Mouse (Mus musculus): ENCODE measurements around the gene Eda. TPM values are rescaled to one million over a fixed set of nuclear protein-coding genes. Genes with fewer than 3 reads are reported as not detected.

The Eda gene
- polyA plus RNA-seq (2015; fragmentation: Nextera tagmentation; extraction: Ambion mirVana): 2.8 and 3.2 TPM in 2 replicates

- Histone ChIP-seq H3K4me3 (peak within 1 kb of the TSS; percentile 64), H3K4me1 (replicated peaks) (no peaks in the 10 kb centered on the region), H3K36me3 (no peaks in the 10 kb centered on the region), H3K9ac (peak within 1 kb of the TSS; percentile 59), H3K4me2 (peak within 1 kb of the TSS; percentile 92), H3K27ac (peak within 1 kb of the TSS; percentile 53), H3K27me3 (no peaks in the 10 kb centered on the region), H3K9me3 (replicated peaks) (no peaks in the 10 kb centered on the region)
- WGBS: 21% methylated on average over 45 of the region's 49 CpGs
- ATAC-seq (replicated peaks; ENCODE audit: insufficient number of reproducible peaks, insufficient read depth, low FRiP score, low read depth): peak; percentile 96
Measured at GRCm38 (mm10) chrX:99975250-99975984, at the start of gene Eda. TSS of gene Eda (plus strand) at chrX:99975606.

DNA sequence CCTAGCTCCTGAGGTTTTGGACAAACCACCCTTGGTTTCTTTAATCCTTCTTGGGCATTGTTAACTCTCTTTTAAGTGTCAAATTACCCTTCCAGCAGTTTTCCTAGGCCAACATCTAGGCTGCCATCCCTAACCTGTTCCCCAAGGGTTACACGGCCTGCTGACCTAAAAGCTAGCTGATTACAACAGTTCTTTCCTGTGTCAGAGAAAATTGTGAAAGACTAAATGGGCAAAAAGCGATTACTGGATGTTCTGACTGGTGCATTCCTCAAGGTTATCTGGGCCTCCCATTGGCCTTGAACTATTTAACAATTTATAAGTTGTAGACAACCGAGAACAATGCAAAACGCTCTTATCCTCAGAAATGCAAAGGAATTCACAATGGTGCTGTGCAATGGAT lies 14.4 kb upstream of the Eda start:
- no peaks in the 10 kb centered on the region for H3K4me1 ChIP-seq (replicated peaks)
- no peaks in the 10 kb centered on the region for H3K9me3 ChIP-seq (replicated peaks)
- no peak overlapping the region for H3K4me3 ChIP-seq
- H3K27me3 ChIP-seq: no peaks in the 10 kb centered on the region; the same call in 1 of the 2 replicates
- no peak for ATAC-seq (replicated peaks; ENCODE audit: insufficient number of reproducible peaks, insufficient read depth, low FRiP score, low read depth)
- H3K4me2 ChIP-seq: no peak overlapping the region
- no peak overlapping the region for H3K9ac ChIP-seq
- WGBS: 62% methylated on average over 4 of the region's 4 CpGs
- H3K36me3 ChIP-seq: no peaks in the 10 kb centered on the region
- H3K27ac ChIP-seq: no peak overlapping the region

GRCm38 (mm10) chrX:99970111-99970510 lies 5.3 kb upstream of the Eda start:
- H3K9me3 ChIP-seq (replicated peaks): no peaks in the 10 kb centered on the region
- no peak overlapping the region for H3K27ac ChIP-seq
- no peaks in the 10 kb centered on the region for H3K4me1 ChIP-seq (replicated peaks)
- H3K9ac ChIP-seq: no peak overlapping the region
- H3K27me3 ChIP-seq: no peaks in the 10 kb centered on the region
- H3K36me3 ChIP-seq: no peaks in the 10 kb centered on the region
- ATAC-seq (replicated peaks; ENCODE audit: insufficient number of reproducible peaks, insufficient read depth, low FRiP score, low read depth): no peak
- no peak overlapping the region for H3K4me3 ChIP-seq
- 79% methylated on average over 1 of the region's 1 CpGs for WGBS
- no peak overlapping the region for H3K4me2 ChIP-seq

GRCm38 (mm10) chrX:99974381-99974780 lies 1.0 kb upstream of the Eda start:
- Histone ChIP-seq H3K9ac (no peak overlapping the region), H3K4me3 (no peak overlapping the region), H3K4me2 (peak overlapping the region; percentile 92; the same call in 1 of the 2 replicates), H3K27me3 (no peaks in the 10 kb centered on the region), H3K27ac (no peak overlapping the region), H3K36me3 (no peaks in the 10 kb centered on the region), H3K9me3 (replicated peaks) (no peaks in the 10 kb centered on the region), H3K4me1 (replicated peaks) (no peaks in the 10 kb centered on the region)
- 46% methylated on average over 3 of the region's 3 CpGs for WGBS
- ATAC-seq (replicated peaks; ENCODE audit: insufficient number of reproducible peaks, insufficient read depth, low FRiP score, low read depth): no peak

DNA sequence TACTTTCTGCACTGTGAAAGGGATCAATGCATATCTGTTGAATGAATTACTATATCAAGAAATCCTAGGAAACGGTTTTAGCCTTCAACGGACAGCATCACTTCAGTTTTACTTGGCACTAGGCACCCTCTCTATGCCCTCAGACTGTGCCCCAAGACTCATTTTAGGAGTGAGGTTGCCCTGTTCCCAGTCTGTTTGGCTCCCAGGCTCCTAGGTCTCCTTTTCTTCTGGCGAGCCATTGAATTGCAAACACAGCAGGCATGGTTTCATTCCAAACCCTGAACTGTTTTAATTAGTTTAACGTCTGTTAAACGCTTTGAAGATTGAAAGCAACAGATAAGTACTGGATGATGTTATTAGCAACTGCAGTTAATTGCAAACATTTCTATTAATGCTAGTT lies 603 bp upstream of the Eda start:
- WGBS: 26% methylated on average over 5 of the region's 5 CpGs
- no peaks in the 10 kb centered on the region for H3K4me1 ChIP-seq (replicated peaks)
- H3K4me2 ChIP-seq: peak overlapping the region; percentile 92
- H3K9ac ChIP-seq: no peak overlapping the region
- no peak for ATAC-seq (replicated peaks; ENCODE audit: insufficient number of reproducible peaks, insufficient read depth, low FRiP score, low read depth)
- no peak overlapping the region for H3K27ac ChIP-seq
- no peaks in the 10 kb centered on the region for H3K36me3 ChIP-seq
- H3K27me3 ChIP-seq: no peaks in the 10 kb centered on the region
- H3K4me3 ChIP-seq: peak overlapping the region; percentile 64
- H3K9me3 ChIP-seq (replicated peaks): no peaks in the 10 kb centered on the region

GRCm38 (mm10) chrX:99975985-99976924 lies 849 bp downstream of the Eda start:
- Histone ChIP-seq H3K27me3 (no peaks in the 10 kb centered on the region), H3K9me3 (replicated peaks) (no peaks in the 10 kb centered on the region), H3K27ac (peak overlapping the region; percentile 53), H3K4me1 (replicated peaks) (no peaks in the 10 kb centered on the region), H3K4me2 (peak overlapping the region; percentile 92), H3K9ac (peak overlapping the region; percentile 59), H3K4me3 (peak overlapping the region; percentile 64), H3K36me3 (no peaks in the 10 kb centered on the region)
- ATAC-seq (replicated peaks; ENCODE audit: insufficient number of reproducible peaks, insufficient read depth, low FRiP score, low read depth): peak; percentile 24; the same call in 1 of the 2 replicates
- WGBS: 12% methylated on average over 45 of the region's 48 CpGs

GRCm38 (mm10) chrX:99978354-99978753 lies 2.9 kb downstream of the Eda start:
- 57% methylated on average over 2 of the region's 2 CpGs for WGBS
- no peak for ATAC-seq (replicated peaks; ENCODE audit: insufficient number of reproducible peaks, insufficient read depth, low FRiP score, low read depth)
- Histone ChIP-seq H3K9me3 (replicated peaks) (no peaks in the 10 kb centered on the region), H3K4me2 (no peak overlapping the region), H3K9ac (no peak overlapping the region), H3K4me3 (no peak overlapping the region), H3K27ac (no peak overlapping the region), H3K27me3 (no peaks in the 10 kb centered on the region), H3K36me3 (no peaks in the 10 kb centered on the region), H3K4me1 (replicated peaks) (no peaks in the 10 kb centered on the region)

GRCm38 (mm10) chrX:99993434-99993833 lies 18.0 kb downstream of the Eda start:
- 100% methylated on average over 1 of the region's 1 CpGs for WGBS
- no peak overlapping the region for H3K9ac ChIP-seq

GRCm38 (mm10) chrX:99999342-99999741 lies 23.9 kb downstream of the Eda start:
- Histone ChIP-seq H3K9me3 (replicated peaks) (no peaks in the 10 kb centered on the region), H3K27me3 (no peaks in the 10 kb centered on the region), H3K4me2 (no peak overlapping the region), H3K36me3 (no peaks in the 10 kb centered on the region), H3K4me3 (no peak overlapping the region), H3K4me1 (replicated peaks) (no peaks in the 10 kb centered on the region), H3K27ac (no peak overlapping the region), H3K9ac (no peak overlapping the region)
- WGBS: 86% methylated on average over 2 of the region's 2 CpGs
- no peak for ATAC-seq (replicated peaks; ENCODE audit: insufficient number of reproducible peaks, insufficient read depth, low FRiP score, low read depth)

More at GRCm38 (mm10) chrX:99993434-99993833, 18.0 kb downstream of the Eda start:
- no peaks in the 10 kb centered on the region for H3K4me1 ChIP-seq (replicated peaks)
- no peak overlapping the region for H3K4me2 ChIP-seq
- no peak overlapping the region for H3K4me3 ChIP-seq
- no peaks in the 10 kb centered on the region for H3K9me3 ChIP-seq (replicated peaks)
- ATAC-seq (replicated peaks; ENCODE audit: insufficient number of reproducible peaks, insufficient read depth, low FRiP score, low read depth): no peak
- H3K27ac ChIP-seq: no peak overlapping the region
- no peaks in the 10 kb centered on the region for H3K27me3 ChIP-seq
- no peaks in the 10 kb centered on the region for H3K36me3 ChIP-seq

DNA sequence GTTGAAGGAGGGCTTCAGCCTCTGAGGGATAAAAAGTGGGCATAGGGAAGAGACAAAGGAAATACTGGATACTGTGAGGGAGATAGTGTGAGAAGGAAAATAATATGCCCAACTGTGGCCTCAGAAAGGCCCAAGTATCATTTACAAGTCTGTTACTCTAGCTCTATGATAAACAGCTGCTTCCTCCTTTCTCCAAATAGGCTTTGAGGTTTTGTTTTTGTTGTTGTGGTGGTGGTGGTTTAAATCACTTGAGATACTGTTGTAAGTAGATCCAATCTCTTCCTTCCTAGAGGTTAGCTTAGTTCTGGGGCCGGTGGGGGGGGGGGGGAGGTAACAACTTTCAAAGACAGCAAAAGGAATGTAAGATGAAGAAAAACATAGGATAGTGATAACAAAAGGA lies 143.0 kb downstream of the Eda start:
- 47% methylated on average over 1 of the region's 1 CpGs for WGBS
- no peak overlapping the region for H3K4me2 ChIP-seq
- H3K4me1 ChIP-seq (replicated peaks): no peaks in the 10 kb centered on the region
- H3K9me3 ChIP-seq (replicated peaks): no peaks in the 10 kb centered on the region
- H3K4me3 ChIP-seq: no peak overlapping the region
- no peak overlapping the region for H3K27ac ChIP-seq
- H3K9ac ChIP-seq: no peak overlapping the region
- no peak for ATAC-seq (replicated peaks; ENCODE audit: insufficient number of reproducible peaks, insufficient read depth, low FRiP score, low read depth)
- H3K36me3 ChIP-seq: no peaks in the 10 kb centered on the region
- no peaks in the 10 kb centered on the region for H3K27me3 ChIP-seq

DNA sequence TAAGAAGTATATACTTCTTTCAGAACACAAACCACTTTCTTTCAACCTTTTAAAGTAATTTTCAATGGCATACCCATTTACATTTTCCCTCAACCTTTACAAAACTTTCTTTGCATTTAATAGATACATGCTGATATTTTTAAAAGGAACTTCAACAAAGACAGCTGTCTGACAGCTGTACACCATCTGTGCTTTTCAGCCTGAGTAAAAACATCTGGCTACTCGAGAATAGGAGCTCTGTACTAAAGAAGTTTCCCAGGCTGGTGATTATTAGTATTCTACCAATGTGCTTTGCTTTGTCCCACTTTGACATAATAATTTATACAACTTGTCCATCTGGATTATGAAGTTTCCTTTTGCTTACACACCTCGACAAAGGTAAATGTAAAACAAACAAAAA lies 219.9 kb downstream of the Eda start:
- WGBS: 42% methylated on average over 2 of the region's 2 CpGs
- no peak for ATAC-seq (replicated peaks; ENCODE audit: insufficient number of reproducible peaks, insufficient read depth, low FRiP score, low read depth)

More for the DNA sequence above, 219.9 kb downstream of the Eda start:
- no peak overlapping the region for H3K9ac ChIP-seq
- H3K4me1 ChIP-seq (replicated peaks): no peaks in the 10 kb centered on the region
- H3K4me2 ChIP-seq: no peak overlapping the region
- H3K4me3 ChIP-seq: no peak overlapping the region
- no peak overlapping the region for H3K27ac ChIP-seq
- no peaks in the 10 kb centered on the region for H3K27me3 ChIP-seq
- no peaks in the 10 kb centered on the region for H3K9me3 ChIP-seq (replicated peaks)
- no peaks in the 10 kb centered on the region for H3K36me3 ChIP-seq
